Mouse (Mus musculus) kidney, postnatal 0 days (tissue): Measurements from ENCODE around the gene Hck. TPM values are rescaled to one million over a fixed set of nuclear protein-coding genes. Genes with fewer than 3 reads are reported as not detected.

Source experiments
- ATAC-seq: fragments of 200-750 bp; cut with Nextera tagmentation; replicated peaks from 2 replicates; pipeline ENCODE4 v1.8.0; 2017; ENCODE audit warnings: low read depth, moderate number of reproducible peaks, moderate TSS enrichment, moderate library complexity; ENCODE audit not compliant: low FRiP score
- DNase-seq: peaks from one replicate; pipeline ENCODE4 v3.0.0-alpha.2; 2016; ENCODE audit warnings: low spot score
- H3K27ac ChIP-seq: fragments of 300-500 bp; sonication (generic); 2 replicates; pipeline ENCODE4 v1.5.1; 2014; ENCODE audit warnings: mild to moderate bottlenecking
- H3K27me3 ChIP-seq: fragments of 300-500 bp; sonication (generic); 2 replicates; pipeline ENCODE4 v1.6.1; 2014; ENCODE audit warnings: low read length, mixed read lengths; ENCODE audit not compliant: insufficient read depth
- H3K36me3 ChIP-seq: fragments of 300-500 bp; sonication (generic); 2 replicates; pipeline ENCODE4 v1.6.1; 2014; ENCODE audit warnings: low read length, mixed read lengths; ENCODE audit not compliant: insufficient read depth
- H3K4me1 ChIP-seq: fragments of 300-500 bp; sonication (generic); replicated peaks from 2 replicates; pipeline ENCODE4 v1.6.1; 2014; ENCODE audit warnings: antibody characterized with exemption, low read length, mixed read lengths; ENCODE audit not compliant: insufficient read depth
- H3K4me2 ChIP-seq: fragments of 300-500 bp; sonication (generic); 2 replicates; pipeline ENCODE4 v1.6.1; 2014; ENCODE audit warnings: mild to moderate bottlenecking, low read length, moderate library complexity, mixed read lengths
- H3K4me3 ChIP-seq: fragments of 300-500 bp; sonication (generic); replicated peaks from 2 replicates; pipeline ENCODE4 v1.5.1; 2014; ENCODE audit warnings: low read depth, low read length
- H3K9ac ChIP-seq: fragments of 300-500 bp; sonication (generic); 2 replicates; pipeline ENCODE4 v1.6.1; 2014; ENCODE audit warnings: low read depth, low read length
- H3K9me3 ChIP-seq: fragments of 300-500 bp; sonication (generic); replicated peaks from 2 replicates; pipeline ENCODE4 v1.6.1; 2016; ENCODE audit warnings: low read length, inconsistent platforms, mixed read lengths
- CTCF ChIP-seq: IDR thresholded peaks from 2 replicates; pipeline ENCODE4 v1.5.1; 2016; ENCODE audit warnings: antibody characterized with exemption, low read depth, mild to moderate bottlenecking, moderate library complexity
- WGBS: fragments of 180-500 bp; shearing (Covaris S2); extraction: QIAGEN DNeasy Blood & Tissue Kit; methylation state at CpG from one replicate; pipeline ENCODE4 v1.1.7; 2014; 5-methylcytosine and 5-hydroxymethylcytosine counted together
- polyA plus RNA-seq: library from polyadenylated mRNA; unstranded; fragments of >200 nt; fragmentation: Nextera tagmentation; extraction: Ambion mirVana; gene quantifications from 2 replicates; pipeline ENCODE4 v1.2.1, GENCODE M21; 2015

Hck gene
- polyA plus RNA-seq, 1 experiment from 2014 or later = 4.3 TPM

GRCm38 (mm10) chr2:153066991-153067390 lies 41.3 kb upstream of the Hck start:
- Histone ChIP-seq H3K9me3 (no peaks in the 10 kb centered on the region), H3K4me2 (peak overlapping the region; percentile 39; the same call in 1 of the 2 replicates)
- WGBS = 43% methylated on average over 6 of the region's 6 CpGs

GRCm38 (mm10) chr2:153070762-153071490 lies 37.3 kb upstream of the Hck start:
- H3K9ac ChIP-seq = no peak overlapping the region
- H3K4me2 ChIP-seq = no peak overlapping the region
- no peak overlapping the region for H3K27ac ChIP-seq
- H3K27me3 ChIP-seq = peaks cover 32% of the 10 kb centered on the region
- peak; percentile 50 for DNase-seq
- H3K9me3 ChIP-seq = no peaks in the 10 kb centered on the region
- no peaks in the 10 kb centered on the region for H3K36me3 ChIP-seq
- peak; percentile 45; the same call in 1 of the 2 replicates for TF ChIP-seq CTCF
- 16% methylated on average over 23 of the region's 23 CpGs for WGBS
- H3K4me3 ChIP-seq = no peak overlapping the region
- H3K4me1 ChIP-seq = no peaks in the 10 kb centered on the region
- no peak for ATAC-seq

More at GRCm38 (mm10) chr2:153066991-153067390, 41.3 kb upstream of the Hck start:
- peaks cover 19% of the 10 kb centered on the region for H3K27me3 ChIP-seq
- H3K4me1 ChIP-seq = no peaks in the 10 kb centered on the region
- H3K4me3 ChIP-seq = no peak overlapping the region; the same call in 1 of the 2 replicates
- 0 out of 2 replicates have a peak overlapping the region, but pooled peaks have one; percentile 51 for H3K27ac ChIP-seq
- ATAC-seq (no peak), DNase-seq (no peak)
- TF ChIP-seq CTCF = no peak
- no peak overlapping the region for H3K9ac ChIP-seq
- no peaks in the 10 kb centered on the region for H3K36me3 ChIP-seq

- H3K4me3 ChIP-seq = peak overlapping the region; percentile 22
- no peaks in the 10 kb centered on the region for H3K36me3 ChIP-seq
- 20% methylated on average over 59 of the region's 67 CpGs for WGBS
- H3K9ac ChIP-seq = 0 out of 2 replicates have a peak overlapping the region, but pooled peaks have one; percentile 43
- DNase-seq (no peak), ATAC-seq (no peak)
- H3K27me3 ChIP-seq = peaks cover 32% of the 10 kb centered on the region
- H3K4me2 ChIP-seq = peak overlapping the region; percentile 56
- no peak overlapping the region for H3K27ac ChIP-seq
- no peaks in the 10 kb centered on the region for H3K9me3 ChIP-seq
- no peaks in the 10 kb centered on the region for H3K4me1 ChIP-seq
- TF ChIP-seq CTCF = no peak
Measured at GRCm38 (mm10) chr2:153071491-153072184, 36.6 kb upstream of the Hck start.

- no peak for DNase-seq
- Histone ChIP-seq H3K27ac (no peak overlapping the region), H3K4me1 (no peaks in the 10 kb centered on the region), H3K9ac (no peak overlapping the region), H3K27me3 (peaks cover 28% of the 10 kb centered on the region), H3K36me3 (no peaks in the 10 kb centered on the region), H3K9me3 (no peaks in the 10 kb centered on the region), H3K4me2 (no peak overlapping the region), H3K4me3 (no peak overlapping the region)
- ATAC-seq = no peak
- no peak for TF ChIP-seq CTCF
- 82% methylated on average over 10 of the region's 10 CpGs for WGBS
Measured at GRCm38 (mm10) chr2:153074651-153075050, 33.6 kb upstream of the Hck start.

GRCm38 (mm10) chr2:153075961-153076360 lies 32.3 kb upstream of the Hck start:
- peak; percentile 66 for ATAC-seq
- Histone ChIP-seq H3K36me3 (no peaks in the 10 kb centered on the region), H3K4me3 (no peak overlapping the region), H3K9me3 (no peaks in the 10 kb centered on the region), H3K4me2 (no peak overlapping the region), H3K9ac (no peak overlapping the region), H3K27ac (no peak overlapping the region), H3K4me1 (no peaks in the 10 kb centered on the region), H3K27me3 (peaks cover 18% of the 10 kb centered on the region)
- WGBS = 42% methylated on average over 2 of the region's 2 CpGs
- DNase-seq = peak; percentile 39
- TF ChIP-seq CTCF = no peak

GRCm38 (mm10) chr2:153080841-153081523 lies 27.3 kb upstream of the Hck start:
- ATAC-seq (no peak), DNase-seq (peak; percentile 95)
- Histone ChIP-seq H3K9ac (no peak overlapping the region), H3K4me1 (no peaks in the 10 kb centered on the region), H3K36me3 (no peaks in the 10 kb centered on the region), H3K4me2 (no peak overlapping the region), H3K27ac (no peak overlapping the region), H3K27me3 (no peaks in the 10 kb centered on the region), H3K9me3 (no peaks in the 10 kb centered on the region), H3K4me3 (no peak overlapping the region)
- TF ChIP-seq CTCF = peak; percentile 100
- WGBS = 35% methylated on average over 32 of the region's 32 CpGs
